Mouse (Mus musculus) left cerebral cortex, adult 18-20 months (tissue): ENCODE data around the gene Lrrc23. TPM values are rescaled to one million over a fixed set of nuclear protein-coding genes. Genes with fewer than 3 reads are reported as not detected.
A peak's percentile ranks its signal among the peaks of the same experiment; 100 is the strongest.
"Not testable (repeated sequence)": the region's sequence is repeated elsewhere in the genome, so short reads cannot be mapped to it uniquely, and the experiment has no call there.

Source experiments
- DNase-seq, 2 experiments: peaks; one replicate each; pipeline ENCODE4 v3.0.0; 2021 to 2022; ENCODE audit warnings: low spot score in 2 of 2, mixed read lengths in 1 of 2
- long read RNA-seq, 2 experiments: library from polyadenylated mRNA; stranded (forward); transcript quantifications; one replicate each; pipeline ENCODE4 v2.0.0; 2021
- total RNA-seq, 2 experiments: library from RNA; stranded (reverse); gene quantifications; 2 replicates each; pipeline ENCODE4 v1.2.3; 2021

Gene Lrrc23
- 1 to 10 TPM; 1.0 to 1.1 TPM for total RNA-seq
- long read RNA-seq, experiment 1, partial matches to known transcripts: 1 of 1 reads
- long read RNA-seq, experiment 1, other reads (novel, unspliced or antisense): 0 of 1 reads
- long read RNA-seq, experiment 2: 0 reads

GRCm38 (mm10) chr6:124779222-124779983, at the start of gene Lrrc23:
Gene Lrrc23, minus strand, starts transcription at chr6:124779727.
- DNase-seq: peak in 1 of 2 experiments; percentile 42

GRCm38 (mm10) chr6:124828101-124828592, 48.6 kb upstream of the Lrrc23 start:
- no peak for DNase-seq

GRCm38 (mm10) chr6:124822049-124822448, 42.5 kb upstream of the Lrrc23 start:
- DNase-seq: no peak

- DNase-seq: no peak
Observed at GRCm38 (mm10) chr6:124820891-124821290, 41.4 kb upstream of the Lrrc23 start.

- peak in 1 of 2 experiments; percentile 44 for DNase-seq
Observed at GRCm38 (mm10) chr6:124817971-124818370, 38.4 kb upstream of the Lrrc23 start.

- no peak for DNase-seq
Observed at GRCm38 (mm10) chr6:124817563-124817962, 38.0 kb upstream of the Lrrc23 start.

GRCm38 (mm10) chr6:124817125-124817524, 37.6 kb upstream of the Lrrc23 start:
- no peak for DNase-seq

- DNase-seq: no peak
Observed at GRCm38 (mm10) chr6:124816611-124817010, 37.1 kb upstream of the Lrrc23 start.

GRCm38 (mm10) chr6:124814858-124815774, 35.6 kb upstream of the Lrrc23 start:
- DNase-seq: no peak

- no peak for DNase-seq
Observed at GRCm38 (mm10) chr6:124814448-124814847, 34.9 kb upstream of the Lrrc23 start.

GRCm38 (mm10) chr6:124813933-124814332, 34.4 kb upstream of the Lrrc23 start, which contains the start of gene Tpi1:
Gene Tpi1, minus strand, starts transcription at chr6:124814296.
- DNase-seq: peak; percentile 86 to 90

GRCm38 (mm10) chr6:124813496-124813895, 34.0 kb upstream of the Lrrc23 start:
- DNase-seq: peak; percentile 67 to 79

- no peak for DNase-seq
Observed at GRCm38 (mm10) chr6:124812848-124813247, 33.3 kb upstream of the Lrrc23 start.

GRCm38 (mm10) chr6:124811701-124812560, 32.4 kb upstream of the Lrrc23 start:
- no peak for DNase-seq

GRCm38 (mm10) chr6:124811403-124811665, 31.8 kb upstream of the Lrrc23 start:
- DNase-seq: no peak

GRCm38 (mm10) chr6:124810566-124811402, 31.3 kb upstream of the Lrrc23 start:
- DNase-seq: not testable (repeated sequence)

- DNase-seq: no peak
Observed at GRCm38 (mm10) chr6:124809775-124810538, 30.4 kb upstream of the Lrrc23 start.

- peak in 1 of 2 experiments; percentile 65 for DNase-seq
Observed at GRCm38 (mm10) chr6:124809052-124809774, 29.7 kb upstream of the Lrrc23 start.
